Mouse (Mus musculus) urinary bladder, postnatal 14 days (tissue): ENCODE measurements at regions not wholly inside any gene's neighbourhood (a gene's known extent, or its start where the extent isn't known, plus 50 kb on each side); places are given as distances from the start of the nearest gene placed in this dataset.
A peak's percentile ranks its signal among the peaks of the same experiment; 100 is the strongest.

Source experiments
- DNase-seq: peaks from one replicate; pipeline ENCODE4 v3.0.0; 2021; ENCODE audit warnings: low spot score

GRCm38 (mm10) chr14:101382838-101383237 lies 182.7 kb upstream of the Prr30 start:
- no peak for DNase-seq

- no peak for DNase-seq
These were observed 181.8 kb upstream of the Prr30 start for GRCm38 (mm10) chr14:101381943-101382342.

GRCm38 (mm10) chr14:101379663-101380006 lies 179.5 kb upstream of the Prr30 start:
- no peak for DNase-seq

GRCm38 (mm10) chr14:101378965-101379662 lies 179.0 kb upstream of the Prr30 start:
- DNase-seq: peak; percentile 69

- no peak for DNase-seq
These were observed 178.4 kb upstream of the Prr30 start for GRCm38 (mm10) chr14:101378545-101378944.

- DNase-seq: no peak
These were observed 176.6 kb upstream of the Prr30 start for GRCm38 (mm10) chr14:101376690-101377089.

- DNase-seq: no peak
These were observed 175.7 kb upstream of the Prr30 start for GRCm38 (mm10) chr14:101375833-101376232.

GRCm38 (mm10) chr14:101373864-101374263 lies 173.7 kb upstream of the Prr30 start:
- no peak for DNase-seq

GRCm38 (mm10) chr14:101359860-101360259 lies 159.7 kb upstream of the Prr30 start:
- no peak for DNase-seq

- no peak for DNase-seq
These were observed 152.9 kb upstream of the Prr30 start for GRCm38 (mm10) chr14:101353009-101353378.

- DNase-seq: no peak
These were observed 152.2 kb upstream of the Prr30 start for GRCm38 (mm10) chr14:101352046-101353008.

- DNase-seq: no peak
These were observed 140.2 kb upstream of the Prr30 start for GRCm38 (mm10) chr14:101340331-101340730.

- DNase-seq: no peak
These were observed 131.9 kb upstream of the Prr30 start for GRCm38 (mm10) chr14:101332015-101332414.

GRCm38 (mm10) chr14:101327421-101327820 lies 127.3 kb upstream of the Prr30 start:
- no peak for DNase-seq

GRCm38 (mm10) chr14:101326477-101326941 lies 126.4 kb upstream of the Prr30 start:
- no peak for DNase-seq

GRCm38 (mm10) chr14:101323361-101323760 lies 123.2 kb upstream of the Prr30 start:
- no peak for DNase-seq

- no peak for DNase-seq
These were observed 107.8 kb upstream of the Prr30 start for GRCm38 (mm10) chr14:101307920-101308319.

GRCm38 (mm10) chr14:101304487-101305032 lies 104.4 kb upstream of the Prr30 start:
- no peak for DNase-seq

GRCm38 (mm10) chr14:101297841-101298240 lies 97.7 kb upstream of the Prr30 start:
- DNase-seq: no peak

- DNase-seq: no peak
These were observed 94.6 kb upstream of the Prr30 start for GRCm38 (mm10) chr14:101294693-101295092.

- DNase-seq: no peak
These were observed 87.6 kb upstream of the Prr30 start for GRCm38 (mm10) chr14:101287755-101288154.

- DNase-seq: no peak
These were observed 69.1 kb upstream of the Prr30 start for GRCm38 (mm10) chr14:101269048-101269789.
